Mouse (Mus musculus) cerebellum, adult 18-20 months (tissue): ENCODE measurements around the gene Fras1.
A peak's percentile ranks its signal among the peaks of the same experiment; 100 is the strongest.

Source experiments
- DNase-seq, 2 experiments: peaks; one replicate each; pipeline ENCODE4 v3.0.0; 2021

The Fras1 gene

GRCm38 (mm10) chr5:96590621-96591020 is 216.9 kb downstream of the Fras1 start:
- no peak for DNase-seq

GRCm38 (mm10) chr5:96595793-96596192 is 222.0 kb downstream of the Fras1 start:
- no peak for DNase-seq

GRCm38 (mm10) chr5:96603974-96604769 is 230.4 kb downstream of the Fras1 start:
- no peak for DNase-seq

GRCm38 (mm10) chr5:96608036-96608435 is 234.3 kb downstream of the Fras1 start:
- DNase-seq, result no peak

GRCm38 (mm10) chr5:96608581-96609280 is 235.0 kb downstream of the Fras1 start:
- no peak for DNase-seq

- DNase-seq, result no peak
Observed at GRCm38 (mm10) chr5:96612077-96612476, 238.3 kb downstream of the Fras1 start.

GRCm38 (mm10) chr5:96616954-96617646 is 243.3 kb downstream of the Fras1 start:
- DNase-seq, result no peak

- DNase-seq, result no peak
Observed at GRCm38 (mm10) chr5:96618008-96618407, 244.3 kb downstream of the Fras1 start.

GRCm38 (mm10) chr5:96620209-96620608 is 246.5 kb downstream of the Fras1 start:
- no peak for DNase-seq

GRCm38 (mm10) chr5:96620618-96621017 is 246.9 kb downstream of the Fras1 start:
- no peak for DNase-seq

- DNase-seq, result no peak
Observed at GRCm38 (mm10) chr5:96622604-96623352, 249.0 kb downstream of the Fras1 start.

- DNase-seq, result no peak
Observed at GRCm38 (mm10) chr5:96629851-96630250, 256.1 kb downstream of the Fras1 start.

GRCm38 (mm10) chr5:96635146-96635862 is 261.5 kb downstream of the Fras1 start:
- no peak for DNase-seq

- peak; percentile 66 to 75 for DNase-seq
Observed at GRCm38 (mm10) chr5:96635866-96636265, 262.1 kb downstream of the Fras1 start.

- DNase-seq, result no peak
Observed at GRCm38 (mm10) chr5:96639213-96639910, 265.6 kb downstream of the Fras1 start.

GRCm38 (mm10) chr5:96641297-96641696 is 267.5 kb downstream of the Fras1 start:
- DNase-seq, result no peak

GRCm38 (mm10) chr5:96675676-96676075 is 301.9 kb downstream of the Fras1 start:
- DNase-seq, result no peak

GRCm38 (mm10) chr5:96677498-96677897 is 303.7 kb downstream of the Fras1 start:
- peak; percentile 8 to 16 for DNase-seq

- no peak for DNase-seq
Observed at GRCm38 (mm10) chr5:96681085-96681484, 307.3 kb downstream of the Fras1 start.

- DNase-seq, result no peak
Observed at GRCm38 (mm10) chr5:96682777-96683176, 309.0 kb downstream of the Fras1 start.

GRCm38 (mm10) chr5:96688885-96689284 is 315.1 kb downstream of the Fras1 start:
- DNase-seq, result no peak

- no peak for DNase-seq
Observed at GRCm38 (mm10) chr5:96698972-96699371, 325.2 kb downstream of the Fras1 start.
